Mouse (Mus musculus) heart, embryonic 12.5 days (tissue): ENCODE results near the gene Sord. TPM values are rescaled to one million over a fixed set of nuclear protein-coding genes. Genes with fewer than 3 reads are reported as not detected.

Experiments used
- ATAC-seq: fragments of 200-750 bp; cut with Nextera tagmentation; 2 replicates; pipeline ENCODE4 v1.8.0; 2017; ENCODE audit warnings: moderate TSS enrichment, moderate library complexity; ENCODE audit not compliant: insufficient number of reproducible peaks, low FRiP score
- H3K27ac ChIP-seq: fragments of 300-500 bp; sonication (generic); 2 replicates; pipeline ENCODE4 v1.5.1; 2016; ENCODE audit warnings: mild to moderate bottlenecking, moderate library complexity; ENCODE audit not compliant: poor library complexity, severe bottlenecking
- H3K27me3 ChIP-seq: fragments of 300-500 bp; sonication (generic); replicated peaks from 2 replicates; pipeline ENCODE4 v1.6.1; 2016; ENCODE audit warnings: mild to moderate bottlenecking, moderate library complexity
- H3K36me3 ChIP-seq: fragments of 300-500 bp; sonication (generic); 2 replicates; pipeline ENCODE4 v1.6.1; 2016; ENCODE audit warnings: mild to moderate bottlenecking, moderate library complexity
- H3K4me1 ChIP-seq: fragments of 300-500 bp; sonication (generic); replicated peaks from 2 replicates; pipeline ENCODE4 v1.6.1; 2016; ENCODE audit warnings: mild to moderate bottlenecking
- H3K4me2 ChIP-seq: fragments of 300-500 bp; sonication (generic); 2 replicates; pipeline ENCODE4 v1.6.1; 2016; ENCODE audit warnings: mild to moderate bottlenecking, moderate library complexity
- H3K4me3 ChIP-seq: fragments of 300-500 bp; sonication (generic); 2 replicates; pipeline ENCODE4 v1.5.1; 2016; ENCODE audit warnings: mild to moderate bottlenecking
- H3K9ac ChIP-seq: fragments of 300-500 bp; sonication (generic); 2 replicates; pipeline ENCODE4 v1.6.1; 2016; ENCODE audit warnings: mild to moderate bottlenecking, moderate library complexity
- H3K9me3 ChIP-seq: fragments of 300-500 bp; sonication (generic); replicated peaks from 2 replicates; pipeline ENCODE4 v1.6.1; 2016; ENCODE audit warnings: mild to moderate bottlenecking, moderate library complexity
- WGBS: fragments of 180-500 bp; shearing (Covaris S2); methylation state at CpG from one replicate; pipeline ENCODE4 v1.1.7; 2016; 5-methylcytosine and 5-hydroxymethylcytosine counted together
- polyA plus RNA-seq: library from polyadenylated mRNA; unstranded; fragments of >200 nt; fragmentation: Nextera tagmentation; extraction: Ambion mirVana; gene quantifications from 2 replicates; pipeline ENCODE4 v1.2.1, GENCODE M21; 2016

Sord gene
- polyA plus RNA-seq, 1 experiment from 2014 or later = 55.2 TPM

GRCm38 (mm10) chr2:122294916-122295315 lies 60.4 kb downstream of the Sord start:
- Histone ChIP-seq H3K4me3 (no peak overlapping the region), H3K9ac (no peak overlapping the region), H3K9me3 (no peaks in the 10 kb centered on the region), H3K4me2 (no peak overlapping the region), H3K4me1 (peaks cover 27% of the 10 kb centered on the region), H3K27me3 (peaks cover 94% of the 10 kb centered on the region), H3K36me3 (no peaks in the 10 kb centered on the region), H3K27ac (no peak overlapping the region)
- no peak for ATAC-seq
- WGBS = 5% methylated on average over 7 of the region's 7 CpGs

- H3K9me3 ChIP-seq = no peaks in the 10 kb centered on the region
- H3K4me1 ChIP-seq = peaks cover 40% of the 10 kb centered on the region
- H3K4me2 ChIP-seq = peak overlapping the region; percentile 65
- no peak overlapping the region for H3K9ac ChIP-seq
- 1% methylated on average over 35 of the region's 35 CpGs for WGBS
- peak overlapping the region; percentile 36 for H3K4me3 ChIP-seq
- no peak for ATAC-seq
- H3K27me3 ChIP-seq = peaks cover 96% of the 10 kb centered on the region
- H3K36me3 ChIP-seq = no peaks in the 10 kb centered on the region
- no peak overlapping the region for H3K27ac ChIP-seq
Observed at GRCm38 (mm10) chr2:122297271-122298095, 62.9 kb downstream of the Sord start.

- H3K4me1 ChIP-seq = peaks cover 40% of the 10 kb centered on the region
Observed at GRCm38 (mm10) chr2:122298096-122298499, 63.5 kb downstream of the Sord start, which contains the start of gene Duox2. Gene Duox2, minus strand, starts transcription at chr2:122298449.

GRCm38 (mm10) chr2:122298596-122299490 lies 64.3 kb downstream of the Sord start, which contains the start of gene Duoxa2:
Gene Duoxa2, plus strand, starts transcription at chr2:122298900.
- ATAC-seq = no peak
- H3K27ac ChIP-seq = no peak within 1 kb of the TSS
- H3K4me2 ChIP-seq = peak within 1 kb of the TSS; percentile 65
- H3K36me3 ChIP-seq = no peaks in the 10 kb centered on the region
- peaks cover 40% of the 10 kb centered on the region for H3K4me1 ChIP-seq
- no peak within 1 kb of the TSS for H3K9ac ChIP-seq
- H3K27me3 ChIP-seq = peaks cover 98% of the 10 kb centered on the region
- H3K4me3 ChIP-seq = peak within 1 kb of the TSS; percentile 36
- H3K9me3 ChIP-seq = no peaks in the 10 kb centered on the region
- WGBS = 2% methylated on average over 43 of the region's 43 CpGs

More at GRCm38 (mm10) chr2:122298096-122298499, 63.5 kb downstream of the Sord start, which contains the start of gene Duox2:
- Histone ChIP-seq H3K27me3 (peaks cover 98% of the 10 kb centered on the region), H3K36me3 (no peaks in the 10 kb centered on the region), H3K4me2 (peak within 1 kb of the TSS; percentile 65), H3K9me3 (no peaks in the 10 kb centered on the region), H3K4me3 (peak within 1 kb of the TSS; percentile 36), H3K9ac (no peak within 1 kb of the TSS), H3K27ac (no peak within 1 kb of the TSS)
- WGBS = 2% methylated on average over 13 of the region's 13 CpGs
- ATAC-seq = no peak

- Histone ChIP-seq H3K4me3 (no peak overlapping the region), H3K9me3 (no peaks in the 10 kb centered on the region), H3K4me2 (no peak overlapping the region), H3K36me3 (no peaks in the 10 kb centered on the region), H3K4me1 (peaks cover 40% of the 10 kb centered on the region), H3K27ac (no peak overlapping the region), H3K9ac (no peak overlapping the region), H3K27me3 (peaks cover 98% of the 10 kb centered on the region)
- 12% methylated on average over 14 of the region's 14 CpGs for WGBS
- no peak for ATAC-seq
Observed at GRCm38 (mm10) chr2:122299911-122300655, 65.5 kb downstream of the Sord start.

GRCm38 (mm10) chr2:122300656-122301020 lies 66.1 kb downstream of the Sord start:
- Histone ChIP-seq H3K9ac (no peak overlapping the region), H3K9me3 (no peaks in the 10 kb centered on the region), H3K36me3 (no peaks in the 10 kb centered on the region), H3K4me1 (peaks cover 40% of the 10 kb centered on the region), H3K27ac (no peak overlapping the region), H3K27me3 (peaks cover 98% of the 10 kb centered on the region), H3K4me2 (peak overlapping the region; percentile 79), H3K4me3 (peak overlapping the region; percentile 48)
- no peak for ATAC-seq
- 7% methylated on average over 14 of the region's 14 CpGs for WGBS

- Histone ChIP-seq H3K9ac (peak overlapping the region; percentile 27; the same call in 1 of the 2 replicates), H3K9me3 (no peaks in the 10 kb centered on the region), H3K4me2 (peak overlapping the region; percentile 79), H3K4me3 (peak overlapping the region; percentile 48), H3K4me1 (peaks cover 40% of the 10 kb centered on the region), H3K36me3 (no peaks in the 10 kb centered on the region), H3K27ac (no peak overlapping the region), H3K27me3 (peaks cover 98% of the 10 kb centered on the region)
- ATAC-seq = peak; percentile 12; the same call in 1 of the 2 replicates
- WGBS = 1% methylated on average over 48 of the region's 48 CpGs
Observed at GRCm38 (mm10) chr2:122301081-122301920, 66.8 kb downstream of the Sord start.

GRCm38 (mm10) chr2:122301921-122302573 lies 67.5 kb downstream of the Sord start:
- WGBS = 8% methylated on average over 23 of the region's 23 CpGs
- Histone ChIP-seq H3K36me3 (no peaks in the 10 kb centered on the region), H3K9ac (no peak overlapping the region), H3K27ac (no peak overlapping the region), H3K9me3 (no peaks in the 10 kb centered on the region), H3K4me2 (peak overlapping the region; percentile 79), H3K4me3 (peak overlapping the region; percentile 48), H3K27me3 (peaks cover 98% of the 10 kb centered on the region), H3K4me1 (peaks cover 36% of the 10 kb centered on the region)
- ATAC-seq = no peak

- WGBS = 11% methylated on average over 9 of the region's 9 CpGs
- no peak for ATAC-seq
- peaks cover 97% of the 10 kb centered on the region for H3K27me3 ChIP-seq
Observed at GRCm38 (mm10) chr2:122302574-122303241, 68.2 kb downstream of the Sord start.

More at GRCm38 (mm10) chr2:122302574-122303241, 68.2 kb downstream of the Sord start:
- no peaks in the 10 kb centered on the region for H3K36me3 ChIP-seq
- peaks cover 29% of the 10 kb centered on the region for H3K4me1 ChIP-seq
- H3K9ac ChIP-seq = no peak overlapping the region
- no peak overlapping the region for H3K4me2 ChIP-seq
- H3K27ac ChIP-seq = no peak overlapping the region
- H3K4me3 ChIP-seq = no peak overlapping the region
- no peaks in the 10 kb centered on the region for H3K9me3 ChIP-seq
